Mouse (Mus musculus) cerebellum, adult 9-10 months (tissue): ENCODE data around the gene Plxna2.

ENCODE experiments used
- DNase-seq: peaks from one replicate; pipeline ENCODE4 v3.0.0; 2022

Plxna2 gene

DNA sequence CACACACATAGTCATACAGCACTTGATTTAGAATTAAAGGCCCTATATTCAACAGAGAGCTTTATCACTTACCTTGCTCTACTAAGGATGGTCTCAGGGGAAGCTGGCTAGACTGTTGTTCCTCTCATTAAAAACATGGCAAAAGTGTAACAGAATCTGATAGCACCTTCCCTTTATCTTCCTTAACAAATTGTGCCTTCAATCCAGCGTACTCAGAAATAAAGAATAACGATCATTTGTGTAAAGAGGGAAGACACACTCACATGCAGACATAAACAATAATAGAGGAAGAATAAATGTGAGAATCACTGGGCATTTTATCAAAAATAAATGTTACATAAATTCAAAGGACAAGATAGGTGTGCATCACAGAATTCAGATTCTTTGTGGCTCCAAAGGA lies at the start of gene Plxna2:
Gene Plxna2 (plus strand): TSS at position 301 of the 400 bp plus-strand sequence.
- no peak for DNase-seq

GRCm38 (mm10) chr1:194573870-194574269 lies 44.1 kb upstream of the Plxna2 start:
- DNase-seq = no peak

DNA sequence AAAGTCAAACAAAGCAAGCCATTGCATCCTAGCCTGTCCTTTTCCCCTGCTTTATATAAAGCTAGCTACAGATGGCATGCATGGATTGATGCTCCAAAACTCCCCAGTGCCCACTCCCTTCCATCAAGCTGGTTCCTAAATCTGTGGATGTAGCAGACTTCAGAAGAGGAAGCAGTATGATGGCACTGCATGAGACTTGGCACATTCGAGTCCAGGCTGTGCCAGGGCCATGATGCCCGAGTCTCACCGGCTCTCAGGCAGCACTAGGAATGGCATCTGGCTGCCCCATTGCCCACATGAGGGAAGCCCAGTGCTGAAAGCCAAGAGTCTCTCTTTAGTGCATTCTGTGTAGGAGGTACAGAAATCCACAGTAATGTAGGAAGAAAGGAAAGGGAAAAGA lies 39.7 kb upstream of the Plxna2 start:
- peak; percentile 98 for DNase-seq

GRCm38 (mm10) chr1:194580539-194580938 lies 37.5 kb upstream of the Plxna2 start:
- no peak for DNase-seq

DNA sequence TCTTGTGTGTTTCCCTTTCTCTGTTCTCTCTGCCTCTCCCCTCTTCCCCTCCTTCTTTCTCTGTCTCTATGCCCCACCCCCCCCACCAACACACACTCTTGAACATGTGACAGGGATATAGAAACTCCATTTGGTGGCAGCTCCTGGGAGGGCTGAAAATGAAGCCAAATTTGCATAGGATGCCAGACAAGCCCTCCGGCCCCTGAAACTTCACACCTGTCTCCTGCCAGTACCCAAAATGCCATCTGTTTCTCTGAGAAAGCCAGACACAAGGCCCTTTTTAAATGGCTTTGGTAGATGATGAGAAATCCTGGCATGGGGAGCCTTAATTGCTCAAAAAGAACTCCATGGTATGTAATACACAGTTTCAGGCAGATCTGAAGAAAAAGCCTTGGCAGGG lies 31.3 kb upstream of the Plxna2 start:
- DNase-seq = peak; percentile 85

DNA sequence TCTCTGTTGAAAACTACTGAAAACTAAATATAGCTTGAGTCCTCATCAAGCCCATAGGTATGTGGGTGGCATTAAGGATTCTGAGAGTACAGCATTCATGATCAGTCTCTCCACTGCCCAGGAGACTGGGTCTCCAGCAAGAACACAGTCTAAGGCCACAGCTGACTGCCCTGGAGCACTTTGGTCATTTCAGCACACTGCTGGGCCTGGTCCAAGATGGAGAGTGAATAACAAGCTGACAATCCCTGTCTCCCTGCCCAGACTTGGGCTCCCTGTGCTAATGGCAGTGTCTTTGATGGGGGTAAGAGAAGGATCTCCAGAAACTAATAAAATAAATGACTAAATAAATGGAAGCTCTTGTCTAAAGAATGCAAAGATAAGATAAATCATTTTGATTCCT lies 30.5 kb upstream of the Plxna2 start:
- peak; percentile 48 for DNase-seq

- no peak for DNase-seq
Observed at GRCm38 (mm10) chr1:194587956-194588668, 29.9 kb upstream of the Plxna2 start.

DNA sequence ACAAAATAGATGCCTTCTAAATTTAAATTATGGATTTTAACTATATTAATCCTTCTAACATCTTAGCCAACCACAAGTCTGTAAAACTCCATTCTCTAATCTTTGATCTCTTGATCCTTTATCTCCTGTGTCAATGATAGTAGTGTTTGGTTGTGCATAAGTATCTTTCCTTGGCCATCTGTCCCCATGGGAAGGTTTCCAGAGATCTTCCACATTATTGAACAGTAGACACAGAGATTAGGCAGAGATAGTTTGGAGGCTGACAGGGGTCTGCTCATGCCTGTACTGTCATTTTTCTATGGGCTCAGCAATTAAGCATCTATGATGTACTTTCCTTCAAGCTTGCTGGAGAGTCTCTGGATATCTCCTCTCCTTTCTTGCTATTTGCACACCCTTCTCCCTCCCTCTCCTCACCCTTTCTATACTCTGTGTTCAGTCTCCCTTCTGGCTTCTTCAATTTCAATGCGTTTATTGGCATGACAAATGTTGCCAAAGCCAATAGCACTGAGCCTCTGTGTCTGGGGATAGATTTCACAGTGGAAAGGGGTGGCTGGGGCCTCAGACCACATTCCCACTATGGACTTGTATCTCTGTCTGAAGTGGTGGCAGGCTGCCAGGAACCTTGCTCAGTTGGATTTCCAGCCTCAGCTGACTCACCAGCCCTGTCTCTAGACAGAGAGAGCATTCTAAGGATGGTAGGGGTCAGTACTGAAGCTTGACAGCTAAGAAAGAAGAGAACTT lies 29.1 kb upstream of the Plxna2 start:
- peak; percentile 55 for DNase-seq

- DNase-seq = no peak
Observed at GRCm38 (mm10) chr1:194593155-194593554, 24.9 kb upstream of the Plxna2 start.

GRCm38 (mm10) chr1:194607406-194608261 lies 10.4 kb upstream of the Plxna2 start:
- DNase-seq = no peak

DNA sequence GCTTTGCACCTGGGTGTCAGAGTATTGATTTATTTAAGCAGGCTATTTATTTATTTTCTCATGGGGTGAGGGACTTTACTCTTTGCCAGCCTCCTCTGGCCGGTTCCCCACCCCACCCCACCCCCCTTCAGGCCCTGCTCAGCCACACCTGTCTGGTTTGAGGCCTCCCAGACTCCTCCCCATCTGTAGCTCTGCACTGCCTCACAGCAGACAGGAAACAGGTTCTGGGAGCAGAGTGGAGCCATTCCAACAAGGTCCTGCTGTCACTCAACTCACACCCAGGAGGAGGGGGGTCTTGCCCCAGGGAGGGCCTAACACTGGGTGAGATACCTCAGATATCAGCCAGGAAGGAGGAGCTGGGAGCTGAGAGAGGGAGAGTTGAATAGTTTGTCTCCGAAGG lies 7.5 kb upstream of the Plxna2 start:
- DNase-seq = no peak

- no peak for DNase-seq
Observed at GRCm38 (mm10) chr1:194612628-194613027, 5.4 kb upstream of the Plxna2 start.

- no peak for DNase-seq
Observed at GRCm38 (mm10) chr1:194613271-194613834, 4.7 kb upstream of the Plxna2 start.

- DNase-seq = no peak
Observed at GRCm38 (mm10) chr1:194613923-194614830, 3.8 kb upstream of the Plxna2 start.

DNA sequence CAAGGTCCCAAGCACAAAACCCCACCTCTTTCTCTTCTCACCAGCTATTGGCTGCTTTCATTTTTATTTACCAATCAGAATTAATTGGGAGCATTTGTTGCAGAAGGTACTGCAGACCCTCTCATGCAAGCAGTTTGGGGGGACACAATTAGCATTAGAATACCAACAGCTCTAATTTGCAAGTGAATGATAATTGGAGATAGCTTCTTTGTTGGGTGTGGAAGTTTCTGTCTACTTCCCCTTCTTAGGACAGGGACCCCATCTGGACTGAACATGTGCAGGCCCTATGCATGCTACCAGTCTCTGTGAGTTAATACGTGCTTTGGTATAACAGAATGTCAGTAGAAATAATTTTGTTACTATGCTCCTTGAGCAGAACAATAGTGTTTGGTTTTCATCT lies 1.9 kb upstream of the Plxna2 start:
- no peak for DNase-seq

DNA sequence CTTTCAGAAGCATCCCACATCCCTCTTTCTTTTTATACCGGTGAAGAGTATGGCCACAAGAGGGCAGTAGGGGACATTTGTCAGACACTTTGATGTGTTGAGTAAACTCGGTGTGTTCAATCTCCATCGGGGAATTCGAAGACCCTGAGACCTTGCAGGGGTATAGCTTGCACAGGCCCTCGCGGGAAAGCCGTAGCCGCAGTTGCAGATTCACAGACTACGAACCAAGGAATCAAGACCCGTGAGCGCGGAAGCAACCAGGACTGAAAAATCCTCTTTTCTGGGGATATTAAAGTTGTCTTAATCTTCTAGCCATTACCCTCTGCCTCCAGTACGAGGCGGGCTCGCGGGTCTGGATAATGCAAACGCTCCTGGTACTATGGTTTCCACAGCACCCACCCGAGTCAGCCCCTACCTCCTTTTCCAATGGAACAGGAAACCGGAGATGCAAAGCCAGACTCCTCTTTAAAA lies 858 bp downstream of the Plxna2 start:
- peak; percentile 94 for DNase-seq

DNA sequence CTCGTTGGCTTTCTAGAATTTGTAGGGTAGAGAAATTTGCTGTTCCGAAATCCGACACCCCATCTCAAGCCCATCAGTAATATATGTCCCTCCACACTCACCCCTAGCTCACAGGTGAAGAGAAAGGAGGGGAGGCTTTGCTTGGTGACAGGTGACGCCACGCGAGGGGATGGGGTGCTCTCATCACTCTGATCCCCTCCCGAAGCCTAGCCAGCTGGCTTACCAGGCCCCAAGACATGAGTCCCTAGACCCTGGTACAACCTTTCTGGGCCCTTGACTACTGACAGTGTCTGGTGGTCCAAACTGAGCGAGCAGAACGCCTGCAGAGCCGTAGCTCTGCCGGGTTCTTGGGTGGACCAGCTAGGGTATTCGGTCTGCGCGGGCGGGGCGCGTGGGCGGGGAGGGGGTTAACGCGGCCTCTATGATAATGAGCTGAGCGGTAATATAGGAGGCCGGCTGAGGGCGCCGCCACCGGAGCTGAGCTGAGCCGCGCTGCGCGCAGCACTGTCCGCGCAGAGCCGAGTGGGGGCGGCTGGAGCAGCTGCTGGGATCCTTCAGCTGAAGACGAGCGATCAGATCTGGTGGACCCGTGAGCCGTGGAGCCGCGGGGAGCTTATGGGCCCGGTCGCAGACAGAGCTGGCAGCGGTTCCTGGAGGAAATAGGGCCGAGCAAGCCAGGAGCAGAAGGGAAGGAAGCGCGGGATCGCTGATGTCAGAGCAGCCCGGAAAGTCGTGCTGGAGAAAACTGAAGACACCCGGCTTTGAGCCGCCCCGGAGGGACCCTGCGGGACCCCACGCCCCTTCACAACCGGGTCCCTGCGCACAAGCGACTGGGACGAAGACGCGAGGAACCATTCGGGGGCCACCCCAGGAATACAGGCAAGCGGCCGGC lies 1.6 kb downstream of the Plxna2 start:
- peak; percentile 91 for DNase-seq

GRCm38 (mm10) chr1:194620245-194620991 lies 2.4 kb downstream of the Plxna2 start:
- peak; percentile 65 for DNase-seq

- DNase-seq = no peak
Observed at GRCm38 (mm10) chr1:194622174-194622573, 4.2 kb downstream of the Plxna2 start.

DNA sequence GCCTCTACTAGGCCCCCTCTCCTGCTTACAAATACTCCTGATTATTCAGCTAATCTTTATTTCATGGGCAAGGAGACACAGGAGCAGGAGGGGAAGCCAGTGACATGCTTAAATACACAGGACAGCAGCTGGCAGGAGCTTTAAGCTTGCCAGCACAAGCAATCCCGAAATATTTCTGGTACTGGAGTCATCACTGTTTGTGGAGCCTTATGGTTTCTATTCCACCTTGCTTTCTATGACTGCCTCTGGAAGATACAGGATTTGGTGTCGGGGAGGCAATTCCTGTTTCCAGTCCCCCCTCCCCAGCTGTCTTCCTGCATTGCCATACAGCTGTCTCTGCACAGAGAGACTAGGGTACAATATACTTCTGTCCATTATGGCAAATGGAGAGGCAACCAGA lies 4.7 kb downstream of the Plxna2 start:
- DNase-seq = no peak
